Mouse (Mus musculus): ENCODE measurements around the gene Map3k5.

- TF ChIP-seq POLR2A (IDR thresholded peaks at IDR 0.05; ENCODE audit: insufficient read length, low read depth): no peak
- no peak for TF ChIP-seq E2F4 (IDR thresholded peaks at IDR 0.05; ENCODE audit: insufficient read depth)
- no peak for TF ChIP-seq USF1 (IDR thresholded peaks at IDR 0.05; ENCODE audit: low read depth)
- TF ChIP-seq MAX (IDR thresholded peaks at IDR 0.05; ENCODE audit: low read depth): no peak
Measured at GRCm38 (mm10) chr10:19955817-19956216, 21.5 kb downstream of the Map3k5 start.
